Mouse (Mus musculus) spleen, adult 2 months (tissue): ENCODE results near the gene Ube2l3. TPM values are rescaled to one million over a fixed set of nuclear protein-coding genes. Genes with fewer than 3 reads are reported as not detected.
A peak's percentile ranks its signal among the peaks of the same experiment; 100 is the strongest.

Experiments
- DNase-seq, 2 experiments: peaks; one replicate each; pipeline versions ENCODE4 v3.0.0 to v3.0.0-alpha.2; 2012 to 2021; ENCODE audit warnings: low spot score in 2 of 2, low read depth in 1 of 2
- H3K27ac ChIP-seq: fragments of 200-500 bp; 2 replicates; pipeline ENCODE4 v1.5.1; 2012; ENCODE audit warnings: low read length, inconsistent platforms; ENCODE audit not compliant: insufficient read depth
- H3K27me3 ChIP-seq: fragments of 200-500 bp; 2 replicates; pipeline ENCODE4 v1.6.1; 2012; ENCODE audit warnings: mild to moderate bottlenecking, moderate library complexity, low read length, inconsistent platforms; ENCODE audit not compliant: control insufficient read depth, insufficient read depth
- H3K36me3 ChIP-seq: fragments of 200-500 bp; 2 replicates; pipeline ENCODE4 v1.6.1; 2012; ENCODE audit warnings: mild to moderate bottlenecking, low read length, inconsistent platforms; ENCODE audit not compliant: control insufficient read depth, insufficient read depth
- H3K4me1 ChIP-seq: fragments of 200-500 bp; 2 replicates; pipeline ENCODE4 v1.6.1; 2011; ENCODE audit warnings: inconsistent platforms; ENCODE audit not compliant: control insufficient read depth, insufficient read depth, insufficient read length
- H3K4me3 ChIP-seq: fragments of 200-500 bp; 2 replicates; pipeline ENCODE4 v1.5.1; 2011; ENCODE audit warnings: mild to moderate bottlenecking, inconsistent platforms; ENCODE audit not compliant: insufficient read depth, insufficient read length; ENCODE audit errors: extremely low read depth
- CTCF ChIP-seq: fragments of 200-500 bp; IDR thresholded peaks from 2 replicates; pipeline ENCODE4 v1.5.1; 2011; ENCODE audit warnings: mild to moderate bottlenecking, inconsistent platforms; ENCODE audit not compliant: insufficient read depth, insufficient read length, insufficient replicate concordance; ENCODE audit errors: extremely low read depth
- POLR2A ChIP-seq: fragments of 200-500 bp; IDR thresholded peaks from 2 replicates; pipeline ENCODE4 v1.6.1; 2011; ENCODE audit warnings: low read depth, low read length, inconsistent platforms
- WGBS: fragments of 180-500 bp; shearing (Covaris S2); methylation state at CpG from one replicate; pipeline ENCODE4 v1.1.7; 2018; 5-methylcytosine and 5-hydroxymethylcytosine counted together
- polyA plus RNA-seq: library from polyadenylated mRNA; depleted of rRNA; stranded (reverse); fragments of >200 nt; gene quantifications from 2 replicates; pipeline ENCODE4 v1.2.3, GENCODE M21; 2012

Gene Ube2l3
- polyA plus RNA-seq, 1 experiment, result 28.3 TPM

DNA sequence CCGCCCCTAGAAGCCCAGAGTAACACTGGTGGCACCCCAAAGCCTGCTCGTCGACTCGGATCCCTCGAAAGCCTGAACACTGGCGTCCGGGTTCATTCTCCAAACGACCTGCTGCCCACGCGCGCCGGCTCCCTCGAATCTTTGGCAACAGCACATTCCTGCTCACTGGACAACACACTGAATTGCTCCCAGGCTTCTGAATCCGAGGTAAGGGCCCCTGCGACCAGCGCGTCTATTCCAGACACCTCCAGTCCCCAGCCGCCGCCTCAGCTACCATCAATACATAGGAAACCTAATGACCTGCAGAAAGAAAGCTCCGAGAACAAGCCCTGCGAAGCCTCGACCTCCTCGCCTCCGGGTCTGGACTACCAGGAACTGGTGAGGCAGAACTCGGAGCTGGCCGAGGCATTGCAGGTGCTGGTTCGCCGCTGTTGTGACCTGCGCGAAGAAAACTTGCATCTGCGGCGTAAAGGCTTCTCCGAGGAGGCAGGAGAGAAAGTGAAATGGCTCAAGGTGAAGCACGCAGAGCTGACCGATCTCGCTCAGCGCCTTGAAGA lies 7.0 kb upstream of the Ube2l3 start:
- WGBS, result 2% methylated on average over 37 of the region's 37 CpGs
- H3K27ac ChIP-seq, result no peak overlapping the region
- H3K36me3 ChIP-seq, result no peaks in the 10 kb centered on the region
- TF ChIP-seq POLR2A (no peak), CTCF (no peak)
- peak overlapping the region; percentile 81 for H3K4me3 ChIP-seq
- H3K27me3 ChIP-seq, result 0 out of 2 replicates have a peak, but pooled peaks cover 3% of the 10 kb centered on the region
- no peak for DNase-seq
- H3K4me1 ChIP-seq, result peaks cover 9% of the 10 kb centered on the region; the same call in 1 of the 2 replicates

DNA sequence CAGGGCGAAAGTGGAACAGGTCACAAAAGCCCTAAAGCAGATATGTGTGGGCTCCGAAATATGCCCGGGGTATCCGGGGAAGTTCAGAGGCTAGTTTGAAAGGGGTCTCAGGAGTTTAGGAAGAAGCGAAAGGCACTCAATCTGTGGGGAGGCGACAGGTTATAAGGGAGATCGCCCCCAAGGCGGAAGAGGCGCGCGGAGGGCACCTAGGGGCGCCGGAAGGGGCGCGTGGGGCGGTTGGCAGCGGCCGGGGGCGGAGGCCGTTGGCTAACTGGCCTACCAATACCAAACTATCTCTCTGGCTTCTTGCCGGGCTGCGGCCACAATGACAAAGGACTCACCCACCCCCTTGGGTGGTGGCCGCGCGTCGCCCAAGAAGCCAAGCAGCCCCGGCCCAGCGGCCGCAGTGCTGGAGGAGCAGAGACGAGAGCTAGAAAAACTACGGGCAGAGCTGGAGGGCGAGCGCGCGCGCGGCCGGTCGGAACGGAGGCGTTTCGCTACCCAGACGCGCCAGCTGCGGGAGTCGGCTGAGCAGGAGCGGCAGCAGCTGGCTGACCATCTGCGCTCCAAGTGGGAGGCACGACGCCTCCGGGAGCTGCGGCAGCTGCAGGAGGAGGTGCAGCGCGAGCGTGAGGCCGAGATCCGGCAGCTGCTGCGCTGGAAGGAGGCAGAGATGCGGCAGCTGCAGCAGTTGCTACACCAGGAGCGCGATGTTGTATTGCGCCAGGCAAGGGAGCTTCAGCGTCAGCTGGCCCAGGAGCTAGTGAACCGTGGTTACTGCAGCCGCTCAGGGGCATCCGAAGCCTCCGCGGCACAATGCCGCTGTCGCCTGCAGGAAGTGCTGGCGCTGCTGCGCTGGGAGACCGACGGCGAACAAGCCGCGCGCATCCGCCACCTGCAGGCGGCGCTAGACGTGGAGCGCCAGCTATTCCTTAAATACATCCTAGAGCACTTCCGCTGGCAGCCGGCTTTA lies 6.2 kb upstream of the Ube2l3 start, which contains the start of gene Rimbp3:
Gene Rimbp3 (plus strand): TSS at position 215 of the 973 bp plus-strand sequence.
- 2% methylated on average over 84 of the region's 85 CpGs for WGBS
- 0 out of 2 replicates have a peak, but pooled peaks cover 3% of the 10 kb centered on the region for H3K27me3 ChIP-seq
- peaks cover 9% of the 10 kb centered on the region; the same call in 1 of the 2 replicates for H3K4me1 ChIP-seq
- peak within 1 kb of the TSS; percentile 81 for H3K4me3 ChIP-seq
- H3K36me3 ChIP-seq, result no peaks in the 10 kb centered on the region
- H3K27ac ChIP-seq, result no peak within 1 kb of the TSS
- DNase-seq, result peak; percentile 38 to 69
- TF ChIP-seq CTCF (peak; percentile 66; the same call in 1 of the 2 replicates), POLR2A (no peak)

DNA sequence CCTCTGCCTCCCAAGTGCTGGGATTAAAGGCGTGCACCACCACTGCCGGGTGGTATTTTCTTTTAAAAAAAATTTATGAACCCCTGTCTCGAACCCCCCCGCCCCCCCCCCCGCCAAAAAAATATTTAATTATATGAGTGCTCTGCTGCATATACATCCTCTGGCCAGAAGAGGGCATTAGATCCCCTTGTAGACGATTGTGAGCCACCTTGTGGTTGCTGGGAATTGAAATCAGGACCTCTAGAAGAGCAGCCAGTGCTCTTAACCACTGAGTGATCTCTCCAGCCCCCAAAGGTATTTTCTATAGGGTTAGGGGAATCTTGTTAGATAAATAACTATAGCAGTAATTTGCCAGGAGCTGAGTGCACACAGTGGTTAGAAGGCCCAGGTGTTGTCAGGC lies 2.5 kb upstream of the Ube2l3 start:
- 0 out of 2 replicates have a peak, but pooled peaks cover 3% of the 10 kb centered on the region for H3K27me3 ChIP-seq
- H3K4me1 ChIP-seq, result peaks cover 11% of the 10 kb centered on the region
- H3K36me3 ChIP-seq, result no peaks in the 10 kb centered on the region
- no peak overlapping the region for H3K27ac ChIP-seq
- H3K4me3 ChIP-seq, result no peak overlapping the region
- 0% methylated on average over 6 of the region's 6 CpGs for WGBS
- TF ChIP-seq CTCF (peak; percentile 34; the same call in 1 of the 2 replicates), POLR2A (no peak)
- peak in 1 of 2 experiments; percentile 36 for DNase-seq

DNA sequence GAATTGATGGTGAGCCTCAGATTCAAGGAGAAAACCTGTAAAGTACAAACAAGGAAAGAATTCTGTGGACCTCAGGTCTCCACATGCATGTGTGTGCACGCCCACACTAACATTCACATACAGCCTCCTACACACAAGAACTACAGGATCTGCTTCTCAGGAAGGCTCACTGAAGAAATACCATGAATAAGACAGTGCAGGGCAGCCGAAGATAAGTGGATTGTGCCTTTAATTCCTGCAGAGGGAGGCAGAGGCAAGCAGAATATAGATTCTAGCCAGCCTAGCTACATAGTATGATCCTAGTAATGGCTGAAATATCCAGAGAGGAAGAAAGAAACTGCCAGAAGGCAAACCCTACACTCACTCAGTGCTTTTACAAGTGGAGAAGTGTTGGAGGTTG lies 472 bp downstream of the Ube2l3 start:
- Histone ChIP-seq H3K27me3 (no peaks in the 10 kb centered on the region), H3K4me1 (peaks cover 6% of the 10 kb centered on the region), H3K4me3 (no peak overlapping the region), H3K36me3 (0 out of 2 replicates have a peak, but pooled peaks cover 2% of the 10 kb centered on the region), H3K27ac (no peak overlapping the region)
- 64% methylated on average over 2 of the region's 2 CpGs for WGBS
- DNase-seq, result no peak
- no peak for TF ChIP-seq POLR2A
- no peak for TF ChIP-seq CTCF

DNA sequence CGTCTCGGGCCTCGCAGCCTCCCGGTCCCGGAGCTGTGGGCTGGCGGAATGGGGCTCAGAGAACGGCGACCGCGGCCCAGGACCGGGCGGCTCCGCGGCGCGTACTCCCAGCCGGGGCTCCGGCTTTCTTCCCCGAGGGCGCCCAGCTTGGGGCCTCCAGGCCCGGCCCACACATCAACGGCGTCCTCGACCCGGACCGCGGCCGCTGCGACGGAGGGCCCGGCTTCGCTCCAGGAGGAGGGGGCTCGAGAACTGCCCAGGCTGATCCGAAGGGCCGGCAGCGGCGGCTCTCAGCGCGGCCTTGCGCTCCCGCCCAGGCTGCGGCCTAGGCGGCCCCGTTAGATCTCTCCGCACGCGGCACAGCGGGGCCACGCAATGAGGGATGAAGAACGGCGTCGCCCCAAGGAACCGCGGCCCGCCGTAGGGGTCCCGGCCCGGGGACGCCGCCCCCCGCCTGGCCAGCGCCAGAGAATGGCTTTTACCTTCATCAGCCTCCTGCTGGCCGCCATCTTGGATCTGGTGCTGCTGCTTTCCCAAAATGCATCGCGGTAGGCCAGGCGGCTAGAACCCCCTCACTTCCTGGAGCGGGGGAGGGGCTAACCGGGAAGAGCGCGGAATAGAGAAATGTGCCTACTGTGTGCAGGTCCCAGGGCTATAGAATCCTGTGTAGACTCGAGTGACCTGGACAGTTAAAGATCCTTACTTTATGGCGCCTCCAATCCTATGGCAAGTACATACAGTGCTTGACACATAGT lies 1.3 kb downstream of the Ube2l3 start:
- H3K4me3 ChIP-seq, result peak overlapping the region; percentile 87
- peaks cover 6% of the 10 kb centered on the region for H3K4me1 ChIP-seq
- 0 out of 2 replicates have a peak, but pooled peaks cover 2% of the 10 kb centered on the region for H3K36me3 ChIP-seq
- TF ChIP-seq POLR2A (peak; percentile 22; the same call in 1 of the 2 replicates), CTCF (no peak)
- WGBS, result under 1% methylated on average over 69 of the region's 72 CpGs
- H3K27ac ChIP-seq, result peak overlapping the region; percentile 71
- peak; percentile 61 to 87 for DNase-seq
- no peaks in the 10 kb centered on the region for H3K27me3 ChIP-seq

DNA sequence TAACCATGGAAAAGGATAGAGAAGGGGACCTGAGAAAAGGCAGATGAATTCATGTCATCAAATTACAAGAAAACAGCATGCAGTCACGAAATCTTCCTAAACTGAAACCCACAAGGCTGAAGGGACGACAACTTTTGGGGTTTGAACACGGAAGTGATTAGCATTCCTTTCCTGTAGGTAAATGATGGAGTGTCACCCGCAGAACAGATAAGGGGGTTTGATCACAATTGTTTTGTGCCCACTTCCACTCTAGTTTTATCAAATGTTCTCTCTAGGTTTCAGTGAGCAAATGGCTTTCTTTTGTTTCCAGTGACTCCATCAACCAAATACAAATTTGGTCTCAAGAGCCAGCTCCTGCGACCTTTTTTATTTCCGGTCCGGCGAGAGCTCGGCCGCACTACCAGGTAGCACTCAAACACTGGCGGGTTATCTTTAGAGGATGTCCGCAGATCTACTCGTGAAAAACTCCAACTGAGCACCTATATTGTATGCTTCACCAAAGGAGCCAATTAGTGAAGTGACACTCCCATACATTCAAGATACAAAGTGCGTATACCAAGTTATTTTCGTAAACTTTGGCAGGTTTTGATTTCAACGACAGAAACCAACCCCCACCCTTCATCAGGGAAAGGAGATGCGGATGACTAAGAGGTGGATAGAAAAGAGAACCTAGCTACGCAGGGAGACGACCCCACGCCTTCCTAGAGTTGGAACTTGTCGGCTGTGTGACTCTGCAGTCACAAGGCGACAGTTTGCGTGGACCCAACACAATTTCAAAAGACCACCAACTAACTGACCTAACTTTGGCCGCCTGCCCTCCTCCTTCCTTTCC lies 2.1 kb downstream of the Ube2l3 start:
- Histone ChIP-seq H3K27me3 (no peaks in the 10 kb centered on the region), H3K4me1 (peaks cover 8% of the 10 kb centered on the region), H3K4me3 (peak overlapping the region; percentile 87), H3K27ac (peak overlapping the region; percentile 71), H3K36me3 (0 out of 2 replicates have a peak, but pooled peaks cover 2% of the 10 kb centered on the region)
- no peak for DNase-seq
- TF ChIP-seq POLR2A, result no peak
- no peak for TF ChIP-seq CTCF
- WGBS, result 1% methylated on average over 24 of the region's 24 CpGs
